Mouse (Mus musculus): ENCODE measurements around the gene Cox20. TPM values are rescaled to one million over a fixed set of nuclear protein-coding genes. Genes with fewer than 3 reads are reported as not detected.

The Cox20 gene
- polyA plus RNA-seq, 1 experiment from 2014 or later: 124 TPM

GRCm38 (mm10) chr1:178365171-178365570, 46.2 kb downstream of the Cox20 start:
- WGBS: 73% methylated on average over 6 of the region's 6 CpGs

GRCm38 (mm10) chr1:178368121-178368520, 49.2 kb downstream of the Cox20 start:
- H3K4me1 ChIP-seq: peaks cover 4% of the 10 kb centered on the region; the same call in 1 of the 2 replicates
- H3K27ac ChIP-seq: no peak overlapping the region
- no peaks in the 10 kb centered on the region for H3K9me3 ChIP-seq
- H3K4me2 ChIP-seq: no peak overlapping the region
- no peaks in the 10 kb centered on the region for H3K27me3 ChIP-seq
- no peak overlapping the region for H3K9ac ChIP-seq
- 54% methylated on average over 6 of the region's 6 CpGs for WGBS
- no peak overlapping the region for H3K4me3 ChIP-seq
- H3K36me3 ChIP-seq: no peaks in the 10 kb centered on the region
- no peak for ATAC-seq (ENCODE audit: borderline replicate concordance, extremely low read depth, low FRiP score, low TSS enrichment)

More at GRCm38 (mm10) chr1:178365171-178365570, 46.2 kb downstream of the Cox20 start:
- Histone ChIP-seq H3K4me3 (no peak overlapping the region), H3K36me3 (no peaks in the 10 kb centered on the region), H3K27ac (no peak overlapping the region), H3K27me3 (no peaks in the 10 kb centered on the region), H3K9ac (no peak overlapping the region), H3K4me2 (no peak overlapping the region), H3K4me1 (peaks cover 4% of the 10 kb centered on the region; the same call in 1 of the 2 replicates), H3K9me3 (no peaks in the 10 kb centered on the region)
- ATAC-seq (ENCODE audit: borderline replicate concordance, extremely low read depth, low FRiP score, low TSS enrichment): no peak

GRCm38 (mm10) chr1:178368548-178369271, 49.8 kb downstream of the Cox20 start:
- peak; percentile 96 for ATAC-seq (ENCODE audit: borderline replicate concordance, extremely low read depth, low FRiP score, low TSS enrichment)
- peaks cover 4% of the 10 kb centered on the region; the same call in 1 of the 2 replicates for H3K4me1 ChIP-seq
- peak overlapping the region; percentile 50 for H3K4me3 ChIP-seq
- WGBS: 2% methylated on average over 36 of the region's 36 CpGs
- no peaks in the 10 kb centered on the region for H3K27me3 ChIP-seq
- H3K4me2 ChIP-seq: peak overlapping the region; percentile 73
- peak overlapping the region; percentile 48 for H3K9ac ChIP-seq
- no peaks in the 10 kb centered on the region for H3K9me3 ChIP-seq
- H3K27ac ChIP-seq: peak overlapping the region; percentile 72
- no peaks in the 10 kb centered on the region for H3K36me3 ChIP-seq

- peak overlapping the region; percentile 50 for H3K4me3 ChIP-seq
- peak overlapping the region; percentile 72 for H3K27ac ChIP-seq
- peak overlapping the region; percentile 73 for H3K4me2 ChIP-seq
- ATAC-seq (ENCODE audit: borderline replicate concordance, extremely low read depth, low FRiP score, low TSS enrichment): peak; percentile 78; the same call in 1 of the 2 replicates
- H3K9me3 ChIP-seq: no peaks in the 10 kb centered on the region
- peak overlapping the region; percentile 48 for H3K9ac ChIP-seq
- no peaks in the 10 kb centered on the region for H3K36me3 ChIP-seq
- H3K4me1 ChIP-seq: peaks cover 4% of the 10 kb centered on the region; the same call in 1 of the 2 replicates
- no peaks in the 10 kb centered on the region for H3K27me3 ChIP-seq
- under 1% methylated on average over 11 of the region's 11 CpGs for WGBS
Measured at GRCm38 (mm10) chr1:178369272-178369651, 50.3 kb downstream of the Cox20 start.

Small RNA genes lying within 50 kb of the gene (microRNA-seq; reads per million reads assigned to microRNA genes)
- not detected for gene Gm27458

Other genes with a start within 250 kb of the Cox20 start
- 20.7 and 22.8 TPM in 2 replicates for gene Desi2, start 131.7 kb upstream of the Cox20 start, polyA plus RNA-seq (2015; fragmentation: Nextera tagmentation; extraction: Ambion mirVana)
- gene Hnrnpu, start 18.7 kb downstream of the Cox20 start, polyA plus RNA-seq (2015; fragmentation: Nextera tagmentation; extraction: Ambion mirVana): 411 and 443 TPM in 2 replicates
- 4.8 and 6.1 TPM in 2 replicates for gene Efcab2, start 87.0 kb downstream of the Cox20 start, polyA plus RNA-seq (2015; fragmentation: Nextera tagmentation; extraction: Ambion mirVana)
- 1.5 and 1.7 TPM in 2 replicates for gene Kif26b, start 210.0 kb downstream of the Cox20 start, polyA plus RNA-seq (2015; fragmentation: Nextera tagmentation; extraction: Ambion mirVana)

Data from lung, embryonic 15.5 days (tissue).